Mouse (Mus musculus) heart, embryonic 15.5 days (tissue): ENCODE measurements at regions not wholly inside any gene's neighbourhood (a gene's known extent, or its start where the extent isn't known, plus 50 kb on each side); places are given as distances from the start of the nearest gene placed in this dataset.

Source experiments
- ATAC-seq: fragments of 200-750 bp; cut with Nextera tagmentation; replicated peaks from 2 replicates; pipeline ENCODE4 v1.8.0; 2017; ENCODE audit warnings: low read depth, moderate TSS enrichment; ENCODE audit not compliant: insufficient number of reproducible peaks, insufficient read depth, low FRiP score
- H3K27ac ChIP-seq: fragments of 300-500 bp; sonication (generic); 2 replicates; pipeline ENCODE4 v1.5.1; 2015; ENCODE audit warnings: mild to moderate bottlenecking, inconsistent platforms
- H3K27me3 ChIP-seq: fragments of 300-500 bp; sonication (generic); 2 replicates; pipeline ENCODE4 v1.6.1; 2015; ENCODE audit warnings: inconsistent platforms
- H3K36me3 ChIP-seq: fragments of 300-500 bp; sonication (generic); 2 replicates; pipeline ENCODE4 v1.6.1; 2015; ENCODE audit warnings: mild to moderate bottlenecking, inconsistent platforms
- H3K4me1 ChIP-seq: fragments of 300-500 bp; sonication (generic); replicated peaks from 2 replicates; pipeline ENCODE4 v1.6.1; 2015; ENCODE audit warnings: inconsistent platforms
- H3K4me2 ChIP-seq: fragments of 300-500 bp; sonication (generic); 2 replicates; pipeline ENCODE4 v1.6.1; 2015; ENCODE audit warnings: inconsistent platforms, mild to moderate bottlenecking, moderate library complexity
- H3K4me3 ChIP-seq: fragments of 300-500 bp; sonication (generic); 2 replicates; pipeline ENCODE4 v1.5.1; 2015; ENCODE audit warnings: mild to moderate bottlenecking, inconsistent platforms
- H3K9ac ChIP-seq: fragments of 300-500 bp; sonication (generic); 2 replicates; pipeline ENCODE4 v1.6.1; 2015; ENCODE audit warnings: mild to moderate bottlenecking, inconsistent platforms
- H3K9me3 ChIP-seq: fragments of 300-500 bp; sonication (generic); replicated peaks from 2 replicates; pipeline ENCODE4 v1.6.1; 2016; ENCODE audit warnings: inconsistent platforms
- WGBS: fragments of 180-500 bp; shearing (Covaris S2); methylation state at CpG from one replicate; pipeline ENCODE4 v1.1.7; 2015; ENCODE audit warnings: mixed read lengths; 5-methylcytosine and 5-hydroxymethylcytosine counted together

DNA sequence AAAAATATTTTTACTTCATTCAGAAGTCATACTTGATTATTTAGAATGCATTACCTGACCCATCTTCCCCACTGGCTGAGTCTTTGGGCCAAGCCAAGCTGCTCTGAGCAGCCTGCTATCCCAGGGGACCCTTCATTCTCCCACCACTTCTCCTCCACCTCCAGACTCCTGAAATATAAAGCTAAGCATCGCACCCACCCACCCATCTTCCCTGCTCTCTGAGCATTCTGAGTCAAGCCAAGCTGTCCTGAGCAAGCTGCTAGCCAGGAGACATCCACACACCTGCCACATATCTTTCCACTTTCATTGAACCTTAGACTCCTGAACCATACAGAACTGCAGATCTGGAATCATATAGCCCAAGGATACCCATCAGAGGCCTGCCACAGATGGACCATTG, 1456.2 kb upstream of the Adam24 start:
- no peak overlapping the region for H3K27ac ChIP-seq
- no peak overlapping the region for H3K4me2 ChIP-seq
- no peaks in the 10 kb centered on the region for H3K36me3 ChIP-seq
- no peaks in the 10 kb centered on the region for H3K9me3 ChIP-seq
- no peak for ATAC-seq
- H3K4me1 ChIP-seq, result no peaks in the 10 kb centered on the region
- H3K27me3 ChIP-seq, result no peaks in the 10 kb centered on the region
- H3K4me3 ChIP-seq, result no peak overlapping the region
- no peak overlapping the region for H3K9ac ChIP-seq
- 75% methylated on average over 1 of the region's 1 CpGs for WGBS

DNA sequence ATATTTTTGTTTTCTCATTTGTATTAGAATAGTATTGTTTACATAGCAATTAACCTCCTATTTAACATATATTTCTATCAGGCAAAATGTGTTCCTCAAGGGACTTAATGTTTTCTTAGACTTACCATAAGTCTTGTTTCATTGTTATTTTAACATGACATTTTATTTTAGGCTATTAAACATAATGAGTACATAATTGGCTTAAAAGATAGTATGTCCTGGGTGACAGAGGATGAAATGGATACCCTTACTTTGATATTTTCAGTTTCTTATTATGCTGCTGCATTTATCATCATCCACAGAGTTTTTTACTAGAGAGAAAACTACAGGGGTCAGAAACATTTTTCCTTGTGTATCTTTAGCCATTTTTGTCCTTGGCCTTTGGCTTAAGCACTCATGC, 1447.6 kb upstream of the Adam24 start:
- H3K4me3 ChIP-seq, result no peak overlapping the region

DNA sequence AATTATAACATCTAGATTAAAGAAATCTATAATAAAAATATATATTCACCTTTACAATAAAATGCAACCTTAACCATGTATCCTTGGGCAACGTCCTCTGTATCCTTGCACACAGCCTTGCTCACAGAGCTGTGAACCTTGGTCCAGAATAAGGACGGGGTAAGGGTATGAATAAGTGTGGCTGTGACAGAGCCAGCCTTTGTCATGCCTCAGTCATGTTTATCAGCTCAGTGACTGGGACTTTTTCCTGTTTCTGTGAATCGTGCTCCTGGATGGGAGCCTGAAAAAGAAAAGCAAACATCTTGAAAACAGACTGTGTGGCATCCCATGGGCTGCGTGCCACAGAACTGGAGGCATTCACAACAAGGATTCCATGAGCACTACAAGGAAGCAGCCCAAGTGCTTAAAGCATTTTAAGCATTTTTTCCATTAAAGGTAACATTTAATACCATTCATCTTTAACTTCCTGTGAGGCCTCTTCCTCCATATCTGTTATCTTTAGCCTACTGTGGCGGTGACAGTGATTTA, 1405.8 kb upstream of the Adam24 start:
- Histone ChIP-seq H3K27ac (no peak overlapping the region), H3K4me3 (no peak overlapping the region), H3K36me3 (no peaks in the 10 kb centered on the region), H3K4me2 (no peak overlapping the region), H3K9ac (no peak overlapping the region), H3K9me3 (no peaks in the 10 kb centered on the region), H3K4me1 (no peaks in the 10 kb centered on the region), H3K27me3 (no peaks in the 10 kb centered on the region)
- ATAC-seq, result no peak
- WGBS, result 56% methylated on average over 5 of the region's 5 CpGs

More for the DNA sequence above, 1447.6 kb upstream of the Adam24 start:
- no peaks in the 10 kb centered on the region for H3K36me3 ChIP-seq
- no peak overlapping the region for H3K9ac ChIP-seq
- no peak overlapping the region for H3K27ac ChIP-seq
- H3K4me1 ChIP-seq, result no peaks in the 10 kb centered on the region
- H3K9me3 ChIP-seq, result no peaks in the 10 kb centered on the region
- no peak overlapping the region for H3K4me2 ChIP-seq
- no peaks in the 10 kb centered on the region for H3K27me3 ChIP-seq
- ATAC-seq, result no peak

DNA sequence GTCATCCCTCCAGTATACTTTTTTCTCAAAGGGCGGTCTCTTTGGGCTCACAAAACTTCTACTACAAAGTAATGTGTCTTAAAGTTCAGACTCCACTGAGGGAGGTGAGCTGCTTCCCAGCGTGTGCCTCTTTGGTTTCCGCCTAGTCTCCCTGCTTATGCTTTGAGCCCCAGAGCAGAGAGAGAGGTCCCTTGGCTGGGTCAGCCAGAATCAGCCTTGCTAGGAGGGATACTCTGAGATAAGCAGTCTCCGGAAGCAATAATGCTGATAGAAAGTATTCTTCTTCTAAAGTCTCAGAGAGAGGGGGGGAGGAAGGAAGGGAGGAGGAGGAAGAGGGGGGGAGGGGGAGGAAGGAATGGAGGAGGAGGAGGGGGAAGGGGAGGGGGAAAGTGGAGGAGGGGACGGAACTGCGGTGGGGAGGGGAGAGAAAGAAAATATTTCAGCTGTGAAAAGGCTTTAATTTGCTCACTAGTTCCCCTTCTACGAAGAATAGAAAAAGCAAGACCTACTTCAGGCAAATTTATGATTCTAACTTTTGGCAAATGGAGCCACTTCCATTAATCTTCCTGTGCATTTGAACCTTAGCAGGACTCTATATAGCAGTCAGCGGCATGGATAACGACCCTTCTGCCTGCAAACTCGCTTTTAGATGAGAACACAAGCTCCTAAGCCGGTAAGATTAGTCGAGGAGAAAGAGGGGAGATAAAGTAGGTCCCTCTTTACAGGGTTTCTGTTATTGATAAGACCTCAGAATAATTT, 1377.2 kb upstream of the Adam24 start:
- 0 out of 2 replicates have a peak, but pooled peaks have one; percentile 62 for ATAC-seq
- Histone ChIP-seq H3K27ac (0 out of 2 replicates have a peak overlapping the region, but pooled peaks have one; percentile 15), H3K4me2 (peak overlapping the region; percentile 51), H3K9ac (no peak overlapping the region), H3K4me1 (peaks cover 8% of the 10 kb centered on the region; the same call in 1 of the 2 replicates), H3K27me3 (no peaks in the 10 kb centered on the region), H3K36me3 (no peaks in the 10 kb centered on the region), H3K4me3 (peak overlapping the region; percentile 31), H3K9me3 (no peaks in the 10 kb centered on the region)
- WGBS, result 11% methylated on average over 12 of the region's 12 CpGs

DNA sequence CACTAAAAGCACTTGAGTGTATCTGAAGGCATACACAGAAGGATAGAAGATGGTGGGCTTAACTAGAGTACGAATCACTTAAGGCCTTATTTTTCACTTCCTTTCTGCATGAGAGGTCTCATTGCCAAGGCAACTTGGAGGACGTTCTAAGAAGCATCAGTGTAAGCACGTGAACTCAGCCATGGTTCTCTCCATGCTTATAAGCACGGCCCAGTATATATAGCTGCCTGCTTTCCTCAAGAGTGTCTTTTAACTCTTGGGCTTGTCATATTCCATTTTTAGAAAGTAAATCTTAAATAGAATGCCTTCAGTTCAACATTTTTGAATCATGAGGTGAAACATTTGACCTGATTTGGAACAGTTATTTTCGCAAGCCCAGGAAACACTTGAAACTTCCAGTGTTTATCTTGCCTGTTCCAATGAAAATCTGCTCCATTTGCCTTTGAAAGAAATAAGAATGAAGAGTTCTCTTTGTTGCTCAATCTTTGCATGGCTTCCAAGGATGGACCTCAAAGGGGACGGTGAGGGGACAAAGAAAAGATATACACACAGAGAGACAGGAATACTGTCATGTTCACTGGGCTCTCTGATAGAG, 1371.0 kb upstream of the Adam24 start:
- 61% methylated on average over 6 of the region's 6 CpGs for WGBS
- H3K4me1 ChIP-seq, result no peaks in the 10 kb centered on the region
- no peaks in the 10 kb centered on the region for H3K27me3 ChIP-seq
- no peak overlapping the region for H3K9ac ChIP-seq
- H3K36me3 ChIP-seq, result no peaks in the 10 kb centered on the region
- H3K27ac ChIP-seq, result no peak overlapping the region
- no peak for ATAC-seq
- no peaks in the 10 kb centered on the region for H3K9me3 ChIP-seq
- no peak overlapping the region for H3K4me3 ChIP-seq
- H3K4me2 ChIP-seq, result no peak overlapping the region

DNA sequence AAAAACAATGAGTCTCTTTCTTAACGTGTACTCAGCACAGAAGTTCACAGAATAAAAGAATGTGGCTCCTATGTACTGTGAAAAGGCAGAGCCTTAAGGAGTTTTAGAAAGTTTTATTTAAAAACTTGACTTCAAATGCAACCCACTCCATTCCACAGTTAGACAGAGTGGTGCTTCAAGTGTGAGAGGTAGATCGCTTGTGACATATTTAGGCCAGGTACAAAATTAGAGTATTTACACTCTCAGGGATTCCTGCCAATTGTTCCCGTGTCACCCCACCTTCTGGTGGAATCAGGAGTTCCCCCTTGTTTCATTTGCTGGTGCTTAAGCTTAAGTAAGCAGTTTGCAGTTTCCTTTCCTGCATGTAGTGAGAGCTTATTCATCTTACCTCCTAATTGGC, 1361.0 kb upstream of the Adam24 start:
- Histone ChIP-seq H3K27me3 (no peaks in the 10 kb centered on the region), H3K36me3 (no peaks in the 10 kb centered on the region), H3K9ac (no peak overlapping the region), H3K9me3 (no peaks in the 10 kb centered on the region), H3K27ac (no peak overlapping the region), H3K4me3 (no peak overlapping the region), H3K4me2 (no peak overlapping the region), H3K4me1 (no peaks in the 10 kb centered on the region)
- ATAC-seq, result no peak
- 47% methylated on average over 3 of the region's 3 CpGs for WGBS

DNA sequence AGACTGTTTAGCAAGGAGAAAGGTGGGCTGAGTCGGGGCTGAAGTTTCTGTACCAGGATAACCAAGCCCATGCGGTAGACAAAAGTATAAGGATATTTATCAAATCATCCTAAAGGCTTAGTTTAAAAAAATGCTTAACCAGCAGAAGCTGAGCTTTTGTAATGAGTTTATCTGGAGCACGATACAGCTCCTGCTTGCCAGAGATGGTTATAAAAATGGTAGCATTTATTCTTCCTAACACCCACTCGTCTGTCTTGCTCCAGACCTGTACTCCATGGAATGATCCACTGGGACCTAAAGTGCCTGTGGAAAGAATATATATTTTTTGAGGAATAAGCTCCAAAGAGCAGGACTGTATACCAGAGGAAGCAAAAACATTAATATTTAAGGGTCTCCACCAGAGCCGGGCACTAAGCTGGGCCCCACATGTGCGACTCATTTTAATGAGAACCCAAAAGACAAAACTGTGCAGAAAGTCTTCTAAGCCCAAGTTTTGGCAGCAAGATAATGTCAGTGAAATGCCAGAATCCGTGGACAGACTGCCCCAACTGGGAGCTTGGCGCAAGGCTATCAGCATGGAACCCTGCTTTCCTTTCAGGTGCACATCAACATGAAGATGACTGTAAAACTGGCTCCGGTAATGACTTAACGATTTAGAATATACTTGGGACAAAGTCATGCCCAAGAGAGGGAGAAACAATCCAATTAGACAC, 1359.2 kb upstream of the Adam24 start:
- H3K4me3 ChIP-seq, result no peak overlapping the region
- H3K9me3 ChIP-seq, result no peaks in the 10 kb centered on the region
- no peak overlapping the region for H3K4me2 ChIP-seq
- ATAC-seq, result no peak
- 78% methylated on average over 10 of the region's 10 CpGs for WGBS
- H3K9ac ChIP-seq, result no peak overlapping the region
- no peaks in the 10 kb centered on the region for H3K27me3 ChIP-seq
- no peak overlapping the region for H3K27ac ChIP-seq
- H3K4me1 ChIP-seq, result no peaks in the 10 kb centered on the region
- no peaks in the 10 kb centered on the region for H3K36me3 ChIP-seq

DNA sequence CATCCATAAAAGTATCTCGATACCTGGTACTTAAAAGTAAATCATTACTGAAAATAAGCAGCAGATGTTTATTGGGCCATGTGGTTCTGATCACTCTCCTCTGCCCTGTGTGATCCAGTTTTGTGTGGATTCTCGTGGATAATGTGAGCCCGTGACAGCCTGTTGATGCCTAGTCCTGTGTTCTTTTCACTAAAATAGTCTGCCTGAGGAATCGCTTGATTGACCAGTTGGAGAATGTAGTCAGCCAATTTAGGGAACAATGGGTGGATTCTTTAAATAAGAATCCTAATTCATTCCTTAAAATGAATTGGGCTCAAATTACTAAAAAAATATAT, 1358.7 kb upstream of the Adam24 start:
- H3K4me3 ChIP-seq, result no peak overlapping the region
- no peaks in the 10 kb centered on the region for H3K27me3 ChIP-seq
- H3K4me2 ChIP-seq, result no peak overlapping the region
- ATAC-seq, result no peak
- H3K9me3 ChIP-seq, result no peaks in the 10 kb centered on the region
- H3K9ac ChIP-seq, result no peak overlapping the region
- H3K36me3 ChIP-seq, result no peaks in the 10 kb centered on the region
- no peaks in the 10 kb centered on the region for H3K4me1 ChIP-seq
- no peak overlapping the region for H3K27ac ChIP-seq
- WGBS, result 72% methylated on average over 4 of the region's 4 CpGs

DNA sequence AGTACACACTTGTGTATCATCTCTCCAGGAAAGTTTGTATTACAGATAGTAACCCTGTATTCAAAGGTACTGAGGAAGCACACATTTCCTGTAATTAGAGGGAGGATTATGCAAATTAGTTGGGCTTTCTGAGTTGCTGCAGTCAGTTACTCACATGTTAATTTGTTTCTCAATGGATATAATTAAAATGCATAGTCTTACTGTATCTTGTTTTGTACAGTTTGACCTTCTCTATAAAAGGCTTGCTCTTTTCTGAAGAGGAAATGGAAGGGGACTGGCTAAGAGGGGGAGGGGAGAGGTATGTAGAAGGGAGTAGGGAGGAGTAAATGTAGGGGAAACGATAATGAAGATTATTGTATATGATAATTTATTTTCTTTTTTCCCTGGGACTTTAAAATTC, 1345.5 kb upstream of the Adam24 start:
- H3K4me2 ChIP-seq, result no peak overlapping the region
- no peak for ATAC-seq
- no peaks in the 10 kb centered on the region for H3K27me3 ChIP-seq
- H3K9me3 ChIP-seq, result no peaks in the 10 kb centered on the region
- H3K27ac ChIP-seq, result no peak overlapping the region
- no peak overlapping the region for H3K4me3 ChIP-seq
- no peaks in the 10 kb centered on the region for H3K4me1 ChIP-seq
- H3K9ac ChIP-seq, result no peak overlapping the region
- H3K36me3 ChIP-seq, result no peaks in the 10 kb centered on the region
- 88% methylated on average over 1 of the region's 1 CpGs for WGBS

DNA sequence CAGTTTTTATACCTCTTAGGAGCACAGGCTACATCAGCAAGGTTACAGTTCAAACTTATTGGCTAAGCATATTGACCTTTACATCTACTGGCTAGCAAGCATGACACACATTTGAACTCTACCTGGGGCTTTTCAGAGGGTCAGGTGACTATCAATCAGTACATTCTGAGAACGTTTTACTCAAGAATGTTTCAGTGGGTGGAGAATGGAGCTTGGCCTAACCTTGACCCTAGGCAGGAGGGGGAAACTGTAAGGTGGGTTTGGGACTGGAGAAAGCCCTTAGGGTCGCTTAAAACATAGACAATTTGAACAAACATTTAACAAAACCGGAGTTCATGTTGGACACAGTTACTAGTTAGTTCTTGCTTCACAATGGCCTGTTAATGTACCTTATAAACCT, 1330.1 kb upstream of the Adam24 start:
- no peaks in the 10 kb centered on the region for H3K36me3 ChIP-seq
- H3K27ac ChIP-seq, result no peak overlapping the region
- H3K9ac ChIP-seq, result no peak overlapping the region
- no peak overlapping the region for H3K4me3 ChIP-seq
- no peaks in the 10 kb centered on the region for H3K4me1 ChIP-seq
- no peaks in the 10 kb centered on the region for H3K9me3 ChIP-seq
- no peak for ATAC-seq
- no peak overlapping the region for H3K4me2 ChIP-seq
- H3K27me3 ChIP-seq, result no peaks in the 10 kb centered on the region
- WGBS, result 58% methylated on average over 3 of the region's 3 CpGs

DNA sequence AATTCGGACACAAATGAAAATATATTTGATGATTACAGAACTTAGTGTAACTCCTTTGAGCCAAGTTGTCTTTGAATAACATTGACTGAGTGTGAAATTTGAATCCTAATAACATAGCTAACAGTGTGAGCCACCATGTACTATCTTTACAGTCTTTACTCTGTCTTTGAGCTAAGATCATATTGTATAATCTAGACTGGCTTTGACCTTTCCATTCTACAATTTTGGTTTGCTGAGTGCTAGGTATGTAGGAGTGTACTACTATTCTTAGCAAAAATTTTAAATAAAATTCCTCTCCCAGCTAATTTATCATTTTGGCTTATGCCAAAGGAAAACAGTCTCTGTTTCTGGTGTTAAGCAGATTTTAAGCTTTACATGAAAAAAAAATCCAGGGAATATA, 1328.4 kb upstream of the Adam24 start:
- no peak overlapping the region for H3K4me2 ChIP-seq
- H3K4me1 ChIP-seq, result no peaks in the 10 kb centered on the region
- no peaks in the 10 kb centered on the region for H3K36me3 ChIP-seq
- no peaks in the 10 kb centered on the region for H3K27me3 ChIP-seq
- ATAC-seq, result no peak
- H3K4me3 ChIP-seq, result no peak overlapping the region
- no peaks in the 10 kb centered on the region for H3K9me3 ChIP-seq
- no peak overlapping the region for H3K9ac ChIP-seq
- 69% methylated on average over 1 of the region's 1 CpGs for WGBS
- H3K27ac ChIP-seq, result no peak overlapping the region
